Mouse (Mus musculus) forebrain, embryonic 10.5 days (tissue): Measurements from ENCODE around the gene Nfx1. TPM values are rescaled to one million over a fixed set of nuclear protein-coding genes. Genes with fewer than 3 reads are reported as not detected.

Source experiments
- DNase-seq: peaks from one replicate; pipeline ENCODE4 v3.0.0-alpha.2; 2017; ENCODE audit warnings: low spot score; ENCODE audit errors: extremely low spot score
- H3K27ac ChIP-seq: fragments of 300-500 bp; sonication (generic); 2 replicates; pipeline ENCODE4 v1.5.1; 2016; ENCODE audit warnings: mild to moderate bottlenecking
- H3K27me3 ChIP-seq: fragments of 300-500 bp; sonication (generic); 2 replicates; pipeline ENCODE4 v1.6.1; 2016; ENCODE audit warnings: mild to moderate bottlenecking; ENCODE audit not compliant: poor library complexity, severe bottlenecking
- H3K36me3 ChIP-seq: fragments of 300-500 bp; sonication (generic); replicated peaks from 2 replicates; pipeline ENCODE4 v1.6.1; 2016; ENCODE audit warnings: mild to moderate bottlenecking, moderate library complexity
- H3K4me1 ChIP-seq: fragments of 300-500 bp; sonication (generic); 2 replicates; pipeline ENCODE4 v1.6.1; 2016
- H3K4me3 ChIP-seq: fragments of 300-500 bp; sonication (generic); 2 replicates; pipeline ENCODE4 v1.5.1; 2016; ENCODE audit warnings: mild to moderate bottlenecking, moderate library complexity
- H3K9me3 ChIP-seq: fragments of 300-500 bp; sonication (generic); 2 replicates; pipeline ENCODE4 v1.6.1; 2016; ENCODE audit warnings: mild to moderate bottlenecking, moderate library complexity
- WGBS: fragments of 180-500 bp; shearing (Covaris S2); methylation state at CpG from one replicate; pipeline ENCODE4 v1.1.7; 2016; 5-methylcytosine and 5-hydroxymethylcytosine counted together
- polyA plus RNA-seq: library from polyadenylated mRNA; unstranded; fragments of >200 nt; fragmentation: Nextera tagmentation; extraction: Ambion mirVana; gene quantifications from 2 replicates; pipeline ENCODE4 v1.2.1, GENCODE M21; 2016

Gene Nfx1
- polyA plus RNA-seq, 1 experiment from 2014 or later: 104 TPM

DNA sequence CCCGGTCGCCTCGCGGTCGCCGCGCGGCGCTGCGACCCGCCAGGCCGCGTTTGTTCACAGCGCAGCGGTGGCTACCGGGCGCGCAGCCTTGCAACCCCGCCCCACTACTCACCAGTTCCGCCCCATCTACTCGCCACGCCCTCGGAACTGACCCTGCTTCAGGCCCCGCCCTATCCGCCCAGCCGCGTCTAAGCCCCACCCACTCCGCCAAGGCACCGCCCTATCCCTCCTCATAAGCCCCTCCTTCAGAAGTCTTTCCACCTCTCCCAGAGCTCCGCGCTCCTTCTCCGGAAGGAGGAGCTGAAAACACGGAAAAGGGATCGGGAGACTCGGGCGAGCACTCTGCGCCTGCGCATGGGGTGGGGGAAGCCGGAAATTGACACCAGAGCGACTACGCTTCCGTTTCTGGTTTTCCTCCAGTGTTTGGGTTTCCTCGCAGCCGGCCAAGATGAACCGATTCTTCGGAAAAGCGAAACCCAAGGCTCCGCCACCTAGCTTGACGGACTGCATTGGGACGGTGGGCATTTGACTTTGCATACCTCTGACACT is 22.5 kb upstream of the Nfx1 start, which contains the start of the genes Bag1 and Chmp5:
Gene Bag1, minus strand, starts transcription at position 135 of the 549 bp plus-strand sequence.
Gene Chmp5, plus strand, starts transcription at position 248 of the 549 bp plus-strand sequence.
- Histone ChIP-seq H3K4me3 (peak within 1 kb of the TSS; percentile 91), H3K27me3 (no peaks in the 10 kb centered on the region), H3K4me1 (peaks cover 24% of the 10 kb centered on the region), H3K36me3 (peaks cover 64% of the 10 kb centered on the region), H3K9me3 (no peaks in the 10 kb centered on the region), H3K27ac (peak within 1 kb of the TSS; percentile 93)
- WGBS: under 1% methylated on average over 50 of the region's 50 CpGs
- DNase-seq: peak; percentile 100

- Histone ChIP-seq H3K4me1 (peaks cover 10% of the 10 kb centered on the region), H3K36me3 (peaks cover 83% of the 10 kb centered on the region), H3K4me3 (no peak overlapping the region), H3K27ac (no peak overlapping the region), H3K27me3 (no peaks in the 10 kb centered on the region), H3K9me3 (no peaks in the 10 kb centered on the region)
- DNase-seq: no peak
- WGBS: 97% methylated on average over 1 of the region's 1 CpGs
These were observed 17.2 kb upstream of the Nfx1 start for GRCm38 (mm10) chr4:40953521-40953920.

DNA sequence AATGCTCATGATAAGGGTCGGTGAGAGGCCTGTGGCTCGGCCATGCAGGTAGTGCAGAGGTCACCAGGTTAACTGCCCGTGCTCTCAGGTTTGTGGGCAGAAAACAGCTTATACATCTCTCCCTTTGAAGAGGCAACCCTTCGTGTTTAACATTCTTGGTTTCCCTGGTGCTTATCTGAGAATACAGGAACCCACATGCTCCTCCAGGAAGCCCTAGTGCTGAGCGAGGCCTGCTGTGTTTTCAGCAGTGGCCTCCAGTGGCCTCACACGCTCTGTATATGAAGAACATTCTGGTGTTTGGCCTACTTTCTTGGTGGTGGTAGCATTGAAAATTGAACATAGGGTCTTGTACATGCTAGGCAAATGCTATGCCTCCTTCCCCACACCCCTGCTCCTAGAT is 14.8 kb upstream of the Nfx1 start:
- H3K4me1 ChIP-seq: no peaks in the 10 kb centered on the region
- WGBS: 91% methylated on average over 6 of the region's 6 CpGs
- peaks cover 97% of the 10 kb centered on the region for H3K36me3 ChIP-seq
- H3K4me3 ChIP-seq: no peak overlapping the region
- H3K27me3 ChIP-seq: no peaks in the 10 kb centered on the region
- no peaks in the 10 kb centered on the region for H3K9me3 ChIP-seq
- no peak overlapping the region for H3K27ac ChIP-seq
- no peak for DNase-seq

- Histone ChIP-seq H3K9me3 (no peaks in the 10 kb centered on the region), H3K36me3 (peaks cover 94% of the 10 kb centered on the region), H3K27ac (no peak overlapping the region), H3K27me3 (no peaks in the 10 kb centered on the region), H3K4me1 (no peaks in the 10 kb centered on the region), H3K4me3 (no peak overlapping the region)
- 93% methylated on average over 3 of the region's 3 CpGs for WGBS
- DNase-seq: no peak
These were observed 7.2 kb upstream of the Nfx1 start for GRCm38 (mm10) chr4:40963536-40963935.

DNA sequence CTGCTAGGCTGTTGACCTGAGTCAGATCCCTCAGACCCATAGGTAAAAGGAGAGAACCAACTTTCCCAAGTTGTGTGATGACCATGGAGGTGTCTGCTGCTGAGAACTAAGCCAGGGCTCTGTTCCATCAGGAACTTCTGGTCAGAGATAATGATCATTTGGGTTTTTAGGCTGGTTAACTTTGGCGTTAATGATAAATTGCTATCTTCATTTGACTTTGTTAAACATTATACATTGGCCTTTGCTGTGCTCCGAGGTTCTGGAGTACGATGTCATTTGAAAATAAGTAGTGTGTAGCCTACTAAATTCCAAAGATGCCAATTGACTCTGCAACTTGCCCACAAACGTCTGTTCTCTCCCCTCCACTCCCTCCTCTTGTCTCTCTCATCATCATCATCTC is 1.5 kb upstream of the Nfx1 start:
- Histone ChIP-seq H3K36me3 (peaks cover 45% of the 10 kb centered on the region), H3K4me3 (no peak overlapping the region; the same call in 1 of the 2 replicates), H3K4me1 (peaks cover 19% of the 10 kb centered on the region), H3K27ac (no peak overlapping the region), H3K9me3 (no peaks in the 10 kb centered on the region), H3K27me3 (no peaks in the 10 kb centered on the region)
- DNase-seq: no peak
- WGBS: 85% methylated on average over 4 of the region's 4 CpGs

GRCm38 (mm10) chr4:40969781-40970591 is 720 bp upstream of the Nfx1 start:
- H3K27ac ChIP-seq: peak overlapping the region; percentile 94
- no peaks in the 10 kb centered on the region for H3K27me3 ChIP-seq
- DNase-seq: no peak
- peaks cover 37% of the 10 kb centered on the region for H3K36me3 ChIP-seq
- WGBS: 17% methylated on average over 9 of the region's 13 CpGs
- H3K9me3 ChIP-seq: no peaks in the 10 kb centered on the region
- peak overlapping the region; percentile 97 for H3K4me3 ChIP-seq
- peaks cover 19% of the 10 kb centered on the region for H3K4me1 ChIP-seq

DNA sequence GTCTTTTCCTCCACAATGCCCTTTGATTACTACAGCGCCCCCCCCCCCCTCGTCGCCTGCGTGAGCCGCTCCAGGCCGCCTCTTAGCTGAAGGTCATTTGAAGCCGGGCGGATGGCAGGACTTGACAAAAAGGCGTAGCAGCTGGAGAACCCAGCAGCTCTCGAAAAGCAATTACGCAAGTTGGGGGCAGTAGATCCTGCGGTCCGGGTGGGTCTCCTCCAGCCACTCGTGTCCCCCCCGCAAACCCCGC is 189 bp upstream of the Nfx1 start:
- Histone ChIP-seq H3K36me3 (peaks cover 35% of the 10 kb centered on the region), H3K4me3 (peak overlapping the region; percentile 97), H3K27me3 (no peaks in the 10 kb centered on the region), H3K27ac (peak overlapping the region; percentile 94), H3K9me3 (no peaks in the 10 kb centered on the region), H3K4me1 (peaks cover 19% of the 10 kb centered on the region)
- under 1% methylated on average over 16 of the region's 16 CpGs for whole genome bisulfite sequencing
- DNase-seq: no peak

- DNase-seq: peak; percentile 48
- H3K4me1 ChIP-seq: peaks cover 19% of the 10 kb centered on the region
- peak overlapping the region; percentile 97 for H3K4me3 ChIP-seq
- no peaks in the 10 kb centered on the region for H3K27me3 ChIP-seq
- WGBS: 26% methylated on average over 13 of the region's 13 CpGs
- H3K9me3 ChIP-seq: no peaks in the 10 kb centered on the region
- peaks cover 35% of the 10 kb centered on the region for H3K36me3 ChIP-seq
- H3K27ac ChIP-seq: peak overlapping the region; percentile 94; the same call in 1 of the 2 replicates
These were observed 1.0 kb downstream of the Nfx1 start for GRCm38 (mm10) chr4:40971744-40972143.

GRCm38 (mm10) chr4:40974011-40974410 is 3.3 kb downstream of the Nfx1 start:
- no peaks in the 10 kb centered on the region for H3K27me3 ChIP-seq
- DNase-seq: no peak
- no peak overlapping the region for H3K4me3 ChIP-seq
- peaks cover 45% of the 10 kb centered on the region for H3K36me3 ChIP-seq
- no peak overlapping the region for H3K27ac ChIP-seq
- peaks cover 19% of the 10 kb centered on the region for H3K4me1 ChIP-seq
- no peaks in the 10 kb centered on the region for H3K9me3 ChIP-seq
- 88% methylated on average over 1 of the region's 1 CpGs for WGBS

GRCm38 (mm10) chr4:40975678-40976077 is 5.0 kb downstream of the Nfx1 start:
- Histone ChIP-seq H3K4me3 (no peak overlapping the region), H3K4me1 (peaks cover 12% of the 10 kb centered on the region), H3K9me3 (no peaks in the 10 kb centered on the region), H3K27ac (no peak overlapping the region), H3K36me3 (peaks cover 61% of the 10 kb centered on the region), H3K27me3 (no peaks in the 10 kb centered on the region)
- 93% methylated on average over 3 of the region's 3 CpGs for WGBS
- DNase-seq: no peak

- 97% methylated on average over 10 of the region's 10 CpGs for WGBS
- DNase-seq: no peak
- peaks cover 11% of the 10 kb centered on the region for H3K4me1 ChIP-seq
- H3K27ac ChIP-seq: no peak overlapping the region
- no peaks in the 10 kb centered on the region for H3K27me3 ChIP-seq
- peaks cover 71% of the 10 kb centered on the region for H3K36me3 ChIP-seq
- H3K4me3 ChIP-seq: no peak overlapping the region
- H3K9me3 ChIP-seq: no peaks in the 10 kb centered on the region
These were observed 5.9 kb downstream of the Nfx1 start for GRCm38 (mm10) chr4:40976651-40977050.

- Histone ChIP-seq H3K27me3 (no peaks in the 10 kb centered on the region), H3K4me3 (no peak overlapping the region), H3K4me1 (no peaks in the 10 kb centered on the region), H3K36me3 (peaks cover 92% of the 10 kb centered on the region), H3K9me3 (no peaks in the 10 kb centered on the region), H3K27ac (no peak overlapping the region)
- 88% methylated on average over 1 of the region's 1 CpGs for WGBS
- no peak for DNase-seq
These were observed 8.7 kb downstream of the Nfx1 start for GRCm38 (mm10) chr4:40979430-40979829.

DNA sequence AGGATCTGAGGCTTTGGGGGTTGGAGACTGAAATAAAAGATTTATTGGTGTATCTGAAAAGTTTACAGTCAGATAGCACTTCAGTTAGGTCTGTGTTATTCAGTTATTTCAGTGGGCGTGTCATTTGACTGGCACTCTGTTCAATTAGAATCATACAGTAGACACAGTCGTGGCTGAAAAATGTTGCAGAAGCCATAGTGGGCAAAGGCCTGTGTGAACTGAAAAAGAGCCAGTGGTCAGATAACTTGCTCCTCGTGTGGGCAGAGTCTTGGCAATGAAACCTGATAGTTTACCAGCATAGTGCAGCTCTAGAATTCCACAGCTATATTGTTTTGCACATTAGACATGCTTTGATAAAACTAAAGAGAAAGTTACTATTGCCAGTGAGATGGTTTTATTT is 11.8 kb downstream of the Nfx1 start:
- no peaks in the 10 kb centered on the region for H3K4me1 ChIP-seq
- 88% methylated on average over 3 of the region's 3 CpGs for WGBS
- DNase-seq: no peak
- no peak overlapping the region for H3K27ac ChIP-seq
- no peaks in the 10 kb centered on the region for H3K27me3 ChIP-seq
- H3K36me3 ChIP-seq: peaks cover 100% of the 10 kb centered on the region
- H3K4me3 ChIP-seq: no peak overlapping the region
- no peaks in the 10 kb centered on the region for H3K9me3 ChIP-seq
